Mouse (Mus musculus) neural tube, embryonic 10.5 days (tissue): Measurements from ENCODE around the gene Ccdc141.

ENCODE experiments used
- DNase-seq: peaks from one replicate; pipeline ENCODE4 v3.0.0-alpha.2; 2017; ENCODE audit warnings: low spot score; ENCODE audit errors: extremely low spot score

Gene Ccdc141

DNA sequence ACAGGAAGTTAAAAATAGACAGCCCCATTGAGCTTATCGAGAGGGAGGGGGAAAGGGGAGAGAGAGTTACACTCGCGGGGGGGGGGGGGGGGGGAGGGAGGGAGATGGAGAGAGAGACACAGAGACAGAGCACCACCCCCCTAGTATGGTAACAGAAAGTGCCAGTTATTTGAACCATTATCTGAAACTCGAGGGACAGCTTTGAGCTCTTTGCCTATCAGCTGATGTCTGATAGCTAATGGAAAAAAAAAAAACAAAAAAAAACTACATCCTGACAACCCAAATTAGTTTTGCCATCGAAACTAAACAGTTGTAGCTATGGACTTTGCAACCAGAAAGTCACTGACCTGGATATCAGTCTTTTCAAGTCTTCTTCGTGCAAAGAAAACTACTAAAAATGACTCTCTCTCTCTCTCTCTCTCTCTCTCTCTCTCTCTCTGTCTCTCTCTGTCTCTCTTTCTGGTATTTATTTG lies at the start of gene Ccdc141:
Ccdc141 (minus strand) TSS at position 4 of the 473 bp plus-strand sequence.
- DNase-seq, result no peak

DNA sequence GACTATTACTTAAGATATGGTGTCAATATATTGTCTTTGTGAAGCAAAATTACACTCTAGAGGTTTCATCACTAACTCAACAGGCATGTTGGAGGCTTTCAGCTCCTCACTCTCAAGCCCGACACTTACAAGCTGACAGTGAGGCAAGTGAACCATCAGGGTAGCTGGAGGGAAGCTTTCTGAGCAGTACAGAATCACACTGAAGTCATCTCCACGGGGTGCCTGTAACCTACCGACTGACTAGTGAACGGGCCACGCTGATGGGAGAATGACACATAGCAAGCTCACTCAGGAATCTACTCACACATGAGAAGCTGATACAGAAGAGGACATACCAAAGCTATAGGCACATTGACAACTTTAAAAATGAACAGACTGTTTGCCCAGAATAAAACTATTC lies 42.4 kb upstream of the Ccdc141 start:
- DNase-seq, result no peak

DNA sequence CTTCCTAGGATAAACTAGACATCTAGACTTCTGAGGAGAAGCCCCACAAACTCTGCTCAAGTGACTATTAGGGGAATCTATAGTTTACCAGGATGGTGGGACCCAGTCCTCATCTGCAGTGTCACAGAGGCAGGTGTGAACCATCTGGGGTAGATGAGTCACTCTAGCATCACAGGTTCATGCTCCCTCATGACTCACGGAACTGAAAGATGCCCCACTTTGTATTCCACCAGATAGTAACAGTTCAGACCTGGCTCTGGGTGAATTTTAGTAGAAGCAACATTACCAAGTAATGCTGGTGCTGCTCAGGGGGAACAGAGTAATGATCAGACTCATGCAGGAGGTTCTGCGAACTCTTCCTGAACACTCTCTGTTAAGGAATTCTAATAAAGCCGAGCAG lies 36.5 kb upstream of the Ccdc141 start:
- no peak for DNase-seq

DNA sequence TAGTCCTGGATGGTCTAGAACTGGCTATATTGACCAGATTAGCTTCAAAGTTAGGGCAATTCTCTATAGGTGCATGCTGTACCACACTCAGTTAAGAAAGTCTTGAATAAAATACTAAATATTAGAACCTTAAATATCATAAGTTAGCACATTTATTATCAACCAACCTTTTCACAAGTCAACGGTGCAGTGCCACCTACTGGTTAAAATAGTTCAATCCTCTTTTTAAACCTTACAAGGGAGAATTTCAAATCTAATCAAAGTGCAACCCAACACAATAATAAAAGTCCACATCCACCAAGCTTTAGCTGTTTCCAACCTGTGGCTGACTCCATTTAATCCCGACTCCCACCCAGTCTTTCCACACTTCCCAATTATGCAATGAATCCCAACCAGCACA lies 33.5 kb upstream of the Ccdc141 start:
- DNase-seq, result no peak

DNA sequence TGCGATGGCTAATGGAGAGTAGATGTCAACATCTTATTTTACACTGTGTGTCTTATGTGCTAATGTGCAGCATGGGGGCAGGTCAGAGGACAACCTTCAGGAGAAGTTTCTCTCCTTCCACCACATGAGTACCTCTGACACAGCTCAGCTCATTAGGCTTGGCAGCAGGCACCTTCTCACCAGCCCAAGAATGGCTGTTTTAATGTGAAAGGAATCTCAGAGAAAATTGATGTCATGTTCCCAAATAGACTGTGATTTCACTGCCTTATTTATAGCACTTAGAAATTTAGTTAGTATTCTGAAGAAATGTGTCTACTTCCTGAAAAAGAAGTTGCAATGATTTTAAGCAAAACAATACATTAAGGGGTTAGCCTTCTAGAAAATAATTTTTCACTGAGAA lies 31.5 kb upstream of the Ccdc141 start:
- no peak for DNase-seq

DNA sequence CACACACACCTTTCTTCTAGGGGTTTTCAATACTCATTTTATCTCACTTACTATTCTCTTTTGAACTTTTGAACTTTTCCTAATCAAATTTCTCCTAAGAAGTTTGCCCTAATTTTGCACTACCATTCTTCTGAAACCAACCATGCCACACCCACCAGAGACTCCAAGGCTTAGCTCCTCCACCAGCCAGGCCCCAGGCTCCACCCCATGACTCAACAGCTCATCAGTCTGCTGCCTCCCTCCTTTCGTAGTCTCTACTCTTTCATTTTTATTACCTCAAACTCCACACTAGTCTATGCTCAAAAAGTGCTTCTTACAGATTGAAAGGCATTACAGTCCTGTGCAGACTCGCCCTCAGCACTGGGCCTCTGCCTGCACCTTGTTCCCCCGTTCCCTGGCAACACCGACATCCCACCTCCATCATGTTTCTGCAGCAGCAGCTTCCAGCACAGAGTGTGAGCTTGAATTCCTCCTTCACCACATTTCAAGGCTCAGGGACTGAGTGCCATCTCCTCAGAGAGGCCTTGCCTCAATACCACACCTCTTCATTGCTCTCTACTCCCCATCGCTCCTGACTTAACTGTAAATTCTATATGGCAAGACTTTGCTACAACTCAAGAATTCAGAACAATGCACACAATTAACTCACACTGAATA lies 30.6 kb upstream of the Ccdc141 start:
- DNase-seq, result no peak

DNA sequence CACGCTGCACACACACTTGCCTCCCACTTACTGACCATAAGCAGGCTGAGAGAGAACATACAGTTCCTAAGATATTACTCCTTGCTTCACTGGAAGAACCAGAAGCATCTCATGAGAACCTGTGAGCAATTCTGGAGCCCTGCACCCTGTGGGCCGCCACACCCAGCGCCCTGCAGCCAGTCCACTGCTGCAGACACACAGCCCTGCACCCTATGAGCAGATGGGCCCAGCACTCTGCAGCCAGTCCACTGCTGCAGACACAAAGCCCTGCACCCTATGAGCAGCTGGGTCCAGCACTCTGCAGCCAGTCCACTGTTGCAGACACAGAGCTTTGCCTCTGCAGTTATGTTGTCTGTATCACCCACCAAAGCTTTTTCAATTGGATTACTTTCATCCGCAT lies 29.9 kb upstream of the Ccdc141 start:
- DNase-seq, result no peak

DNA sequence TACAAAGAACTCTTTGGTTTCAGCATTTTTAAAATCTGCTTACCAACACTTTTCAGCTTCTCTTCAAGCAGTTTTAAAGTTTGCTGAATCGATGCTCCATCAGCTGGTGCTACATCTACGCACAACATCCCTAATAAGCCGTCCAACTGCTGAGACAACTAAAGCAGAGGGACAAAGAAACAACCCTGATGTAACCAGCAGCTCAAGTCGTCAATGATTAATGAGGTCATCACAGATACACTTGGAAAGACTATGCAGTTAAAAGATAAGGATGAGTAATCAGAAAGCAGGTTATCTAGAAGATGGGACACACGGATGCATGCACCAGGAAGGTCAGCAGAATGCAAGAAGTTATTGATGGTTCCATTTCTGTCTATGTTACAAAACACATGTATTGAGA lies 27.8 kb upstream of the Ccdc141 start:
- DNase-seq, result no peak

DNA sequence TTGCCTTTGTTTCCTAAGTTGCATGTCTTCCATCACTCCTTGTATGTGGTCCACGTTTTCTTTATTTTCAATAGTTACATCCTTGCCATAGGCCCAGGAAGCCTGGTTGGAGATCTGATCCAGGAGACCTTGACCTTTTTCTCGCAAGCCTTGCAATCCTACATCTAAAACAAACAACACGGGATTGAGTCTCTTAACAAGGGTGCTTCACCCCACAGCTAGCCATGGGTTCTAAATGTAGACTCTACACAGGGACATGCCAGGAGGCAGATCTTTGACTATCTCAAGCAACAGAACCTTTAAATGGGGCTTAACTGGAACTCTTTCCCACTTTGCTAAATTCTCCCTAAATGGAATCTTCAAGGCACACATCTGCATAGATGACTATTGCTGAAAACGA lies 26.4 kb upstream of the Ccdc141 start:
- no peak for DNase-seq

DNA sequence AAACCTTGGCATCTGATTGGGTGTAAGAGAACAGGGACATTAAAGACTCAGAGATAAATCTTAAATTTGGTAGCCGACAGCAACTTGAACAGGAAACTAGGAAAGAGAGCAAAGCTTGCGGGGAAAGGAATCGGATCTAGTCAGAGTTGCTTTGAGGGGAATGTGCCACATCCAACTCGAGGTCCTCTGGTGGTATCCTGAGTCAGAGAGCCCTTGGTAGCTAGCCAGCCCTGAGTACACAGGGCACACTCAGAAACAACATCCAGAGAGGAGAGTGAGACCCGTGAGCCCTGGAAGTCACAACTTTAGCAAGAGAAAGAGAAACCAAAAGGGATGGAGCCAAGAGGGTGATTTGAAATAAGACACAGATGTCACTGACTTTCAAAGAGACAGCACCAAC lies 24.6 kb upstream of the Ccdc141 start:
- no peak for DNase-seq

DNA sequence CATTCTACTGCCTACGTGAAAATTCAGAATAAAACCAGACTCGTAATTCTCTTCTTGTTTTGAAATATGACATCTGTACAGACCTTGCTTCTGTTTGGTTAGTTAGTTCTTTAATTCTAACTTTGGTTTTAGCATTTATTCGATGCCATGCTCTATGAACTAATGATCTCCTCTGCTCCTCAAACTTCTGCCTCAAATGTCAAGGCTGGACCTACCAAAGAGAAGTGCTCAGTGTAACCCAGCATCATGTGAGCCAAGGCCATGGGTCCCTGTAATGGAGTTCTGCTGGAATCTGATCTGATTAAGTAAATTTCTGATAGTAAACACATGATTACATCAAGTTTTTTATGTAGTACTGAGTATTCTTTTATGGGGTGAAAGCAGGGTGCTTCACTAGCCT lies 21.4 kb upstream of the Ccdc141 start:
- DNase-seq, result no peak

DNA sequence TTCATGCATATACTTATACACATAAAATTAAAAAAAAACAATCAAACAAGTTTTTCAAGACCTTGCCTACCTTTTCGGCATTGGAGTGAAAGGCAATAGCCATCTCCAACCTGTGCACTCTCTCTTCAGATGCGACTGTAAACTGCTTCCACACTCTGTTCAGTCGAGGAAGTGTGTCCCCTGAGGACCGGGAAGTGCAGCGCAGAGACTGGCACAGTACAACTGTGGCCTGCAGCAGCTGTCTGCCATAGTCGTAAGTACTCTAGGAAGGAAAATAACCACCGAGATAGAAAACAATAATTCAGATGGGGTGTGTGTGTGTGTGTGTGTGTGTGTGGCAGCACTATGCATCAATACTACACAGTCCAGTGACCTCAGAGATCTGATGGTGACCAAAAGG lies 20.5 kb upstream of the Ccdc141 start:
- no peak for DNase-seq

DNA sequence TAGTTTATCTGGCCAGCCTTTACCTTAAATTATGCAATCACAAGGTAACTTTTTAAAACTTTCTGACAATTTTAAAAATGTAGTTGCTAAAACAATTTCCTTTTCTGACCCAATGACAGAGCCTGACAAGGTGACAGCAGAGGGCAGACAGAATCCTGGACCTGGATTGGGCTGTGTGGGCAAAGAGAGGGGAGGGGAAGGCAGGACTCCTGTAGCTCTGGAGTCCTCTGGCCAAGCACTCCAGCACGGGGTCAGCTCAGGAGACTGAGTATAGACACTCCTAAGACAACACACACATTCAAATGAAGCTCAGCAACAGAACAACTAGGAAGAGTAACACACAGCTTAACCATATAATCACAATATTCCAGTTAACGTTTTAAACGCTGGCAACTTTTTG lies 19.9 kb upstream of the Ccdc141 start:
- DNase-seq, result no peak

DNA sequence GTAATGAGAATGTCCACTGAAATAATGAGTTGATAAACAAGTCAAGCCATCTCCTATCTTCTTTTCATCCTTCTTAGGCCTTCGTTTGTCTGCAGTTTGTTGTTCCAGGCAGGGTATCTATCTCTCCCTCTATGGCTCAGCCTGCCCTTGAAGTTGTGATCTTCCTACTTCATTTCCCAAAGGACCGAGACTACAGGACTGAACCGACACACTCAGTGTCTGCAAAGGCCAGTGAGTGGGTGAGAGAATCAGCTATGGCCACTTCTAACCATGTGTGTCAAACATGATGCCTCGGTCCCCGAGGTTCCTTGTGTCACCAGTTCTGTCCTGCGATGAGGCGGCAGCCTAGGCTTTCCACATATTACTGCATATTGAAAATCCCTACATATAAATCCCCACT lies 19.2 kb upstream of the Ccdc141 start:
- no peak for DNase-seq

DNA sequence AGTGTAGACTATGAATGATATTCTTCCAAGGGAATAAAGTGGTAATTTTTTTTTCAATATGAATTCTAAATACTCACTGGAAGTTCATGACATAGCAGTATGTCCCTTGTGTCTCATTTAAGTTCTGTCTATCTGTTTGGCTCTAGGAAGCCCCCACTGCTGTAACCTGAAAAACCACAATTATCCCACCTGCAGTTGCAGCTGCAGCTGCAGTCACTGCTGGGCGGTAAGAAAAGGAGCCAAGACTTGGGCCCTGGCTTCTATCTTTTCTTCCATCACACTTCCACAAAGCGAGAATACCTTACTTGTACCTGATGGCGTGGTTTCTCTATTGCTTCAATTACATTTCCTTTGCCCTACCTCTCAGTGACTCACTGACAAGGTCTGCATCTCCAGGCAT lies 17.1 kb upstream of the Ccdc141 start:
- no peak for DNase-seq

DNA sequence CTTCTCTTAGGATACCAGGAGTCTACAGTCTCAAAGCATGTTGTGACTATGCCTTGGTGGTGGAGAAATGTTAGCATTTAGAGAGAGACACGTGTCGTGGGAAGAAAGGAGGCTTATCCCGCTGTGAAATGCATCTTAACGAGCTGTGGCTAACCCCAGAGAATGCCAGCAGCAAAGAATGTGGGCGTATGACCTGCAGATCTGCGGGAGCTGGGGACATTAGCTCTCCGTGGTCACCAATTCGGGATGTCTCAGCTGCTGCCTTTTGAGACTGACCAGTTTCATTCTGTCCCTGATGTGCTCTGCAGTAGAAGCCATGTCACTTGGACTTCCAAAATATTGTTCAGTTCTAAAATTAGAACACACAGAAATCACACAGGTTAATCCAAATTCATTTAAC lies 16.5 kb upstream of the Ccdc141 start:
- no peak for DNase-seq

DNA sequence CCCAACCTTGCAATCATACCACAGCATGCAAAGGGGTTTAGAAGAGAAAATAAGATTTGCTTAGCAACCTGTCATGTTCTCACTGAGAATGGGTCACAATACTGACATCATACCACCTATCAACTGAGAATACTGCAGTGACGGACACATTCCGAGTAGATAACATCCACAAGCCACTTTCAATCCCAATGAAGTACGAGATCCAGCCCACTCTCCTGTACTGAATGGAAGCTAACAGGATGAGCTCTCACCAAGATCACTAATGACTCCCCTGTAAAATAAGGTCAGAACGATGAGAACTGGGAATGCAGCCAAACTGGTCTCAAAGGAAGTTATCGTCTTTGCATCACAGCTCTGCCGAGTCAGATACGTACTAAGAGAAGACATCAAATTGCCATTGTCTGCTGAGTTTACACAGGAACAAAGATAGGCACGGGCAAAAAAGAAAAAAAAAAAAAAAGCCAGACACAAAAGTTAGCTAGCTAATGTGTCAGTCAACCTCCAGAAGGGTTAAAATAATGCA lies 13.7 kb upstream of the Ccdc141 start:
- DNase-seq, result no peak

DNA sequence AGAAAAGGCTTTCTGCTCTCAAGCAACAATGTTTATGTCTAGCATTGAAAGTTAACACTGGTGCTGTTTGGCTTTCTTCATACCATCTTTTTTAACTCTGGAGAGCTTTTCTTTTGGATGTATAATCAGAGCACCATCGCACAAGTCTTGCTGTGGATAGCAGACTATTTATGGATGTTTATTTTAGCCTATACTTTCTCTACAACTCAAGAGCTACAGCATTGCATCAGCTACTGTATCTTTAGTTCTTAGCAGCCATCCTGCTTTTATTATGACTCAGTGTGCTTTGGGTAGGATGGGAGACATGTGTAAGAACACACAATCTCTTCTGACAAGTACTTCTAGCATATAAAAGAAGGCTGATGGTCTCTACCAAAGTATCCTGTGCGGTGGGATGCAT lies 13.2 kb upstream of the Ccdc141 start:
- no peak for DNase-seq

DNA sequence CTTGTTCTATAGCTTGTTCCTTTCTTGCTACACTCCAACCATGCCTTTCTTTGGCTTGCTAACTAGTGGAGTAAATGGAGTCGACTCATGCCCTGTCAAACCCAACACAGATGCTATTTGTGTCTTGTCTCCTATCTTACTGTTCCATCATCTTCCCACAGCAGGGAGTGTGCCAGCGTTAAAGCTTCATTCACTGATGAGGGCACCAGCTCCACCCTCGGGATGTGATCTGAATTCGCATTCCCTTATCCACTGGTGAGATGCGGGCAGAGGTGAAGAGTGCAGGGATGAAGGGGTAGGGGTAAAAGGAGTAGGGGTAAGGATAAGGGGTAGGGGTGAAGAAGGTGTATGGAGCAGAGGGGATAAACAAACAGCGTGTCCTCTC lies 12.6 kb upstream of the Ccdc141 start:
- DNase-seq, result no peak

DNA sequence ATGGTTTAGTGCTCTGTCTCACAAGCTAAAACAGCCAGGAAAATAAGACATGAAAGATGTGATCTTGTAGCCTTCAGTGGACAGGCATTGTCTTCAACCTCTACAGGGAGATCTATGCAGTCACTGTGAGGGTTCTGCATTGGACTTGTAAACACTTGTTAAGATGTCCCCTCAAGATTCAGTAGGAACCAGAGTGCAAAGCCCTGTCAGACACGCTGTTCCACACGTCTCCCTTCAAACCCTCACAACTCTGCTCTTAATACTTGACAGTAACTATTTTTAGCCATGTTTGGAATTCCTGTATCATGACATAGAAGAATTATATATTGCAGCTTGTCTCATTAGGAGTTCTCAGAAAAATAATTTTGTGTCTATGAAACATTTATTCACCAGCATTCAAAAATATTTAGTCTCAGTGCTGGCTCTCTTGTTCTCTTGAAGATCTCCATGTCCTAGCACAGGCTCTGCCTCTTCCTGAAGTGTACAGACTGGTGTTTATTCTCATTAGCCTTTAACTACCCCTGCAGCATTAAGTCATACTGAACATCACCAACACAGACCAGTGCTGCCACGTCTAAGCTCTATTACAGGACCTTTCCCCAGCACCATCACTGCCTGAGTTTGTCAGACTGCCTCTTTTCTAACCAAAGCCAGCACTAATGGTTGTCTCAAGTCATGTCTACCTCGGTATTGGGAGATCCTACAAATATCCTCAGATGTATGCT lies 12.0 kb upstream of the Ccdc141 start:
- no peak for DNase-seq

DNA sequence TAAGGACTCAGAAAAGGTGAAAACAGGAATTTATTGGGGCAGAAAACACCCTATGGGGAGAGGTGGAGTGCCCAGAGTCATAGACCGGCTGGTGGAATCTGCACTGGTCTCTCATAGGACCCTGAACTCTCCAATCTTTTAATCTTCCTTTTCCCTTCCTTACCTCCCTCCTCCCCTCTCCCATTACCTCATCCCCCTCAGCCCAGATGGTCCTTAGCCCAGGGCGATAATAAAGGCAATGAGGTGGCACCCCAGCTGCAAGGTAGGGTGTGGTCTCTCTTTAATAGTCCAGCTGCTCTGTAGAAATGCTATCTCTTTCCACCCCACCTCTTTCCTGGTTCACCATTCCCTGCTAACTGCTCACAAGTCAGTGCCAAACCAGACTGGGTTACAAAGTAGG lies 7.0 kb upstream of the Ccdc141 start:
- DNase-seq, result no peak

DNA sequence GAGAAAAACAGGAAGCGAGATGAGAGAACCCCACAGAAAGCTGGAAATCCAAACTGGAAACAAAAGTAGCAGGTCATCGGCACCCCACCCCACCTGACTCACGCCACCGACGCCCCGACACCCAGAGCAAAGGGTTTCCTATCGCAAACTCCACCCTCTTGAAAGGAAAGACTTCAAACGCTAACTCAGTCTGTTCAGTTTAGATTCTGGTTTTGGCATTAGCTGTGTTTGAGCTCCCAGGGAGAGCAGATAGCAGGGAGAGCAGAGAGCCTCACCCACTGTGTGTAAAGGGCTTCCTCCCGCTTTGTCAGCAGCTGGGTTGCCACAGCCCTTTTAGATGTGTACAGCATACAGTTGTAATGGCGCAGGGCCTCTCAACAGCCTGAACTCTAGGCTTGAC lies 6.0 kb upstream of the Ccdc141 start:
- no peak for DNase-seq

DNA sequence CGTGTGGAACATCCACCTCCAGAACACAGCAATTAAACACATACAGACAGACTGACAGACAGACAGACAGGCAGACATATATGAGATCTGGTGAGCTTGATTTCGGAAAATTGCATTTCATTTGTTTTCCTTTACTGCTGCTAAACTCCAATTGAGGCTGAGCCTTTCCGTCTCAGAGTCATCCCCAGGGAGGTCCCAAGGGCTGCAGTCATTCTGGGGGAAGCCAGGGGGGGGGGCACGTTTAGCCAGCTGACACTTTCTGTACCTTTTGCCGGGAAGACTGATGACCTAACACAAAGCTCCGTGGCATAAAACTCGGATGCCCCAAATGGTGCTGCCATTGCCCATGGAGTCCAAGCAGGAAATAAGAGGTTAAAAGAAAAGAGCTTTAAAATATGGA lies 5.0 kb upstream of the Ccdc141 start:
- DNase-seq, result no peak
